Mouse (Mus musculus): ENCODE results near the gene Spata32.
A peak's percentile ranks its signal among the peaks of the same experiment; 100 is the strongest.

Spata32 gene

GRCm38 (mm10) chr11:103173771-103174344, 44.4 kb downstream of the Spata32 start:
- TF ChIP-seq NANOG (IDR thresholded peaks at IDR 0.05; ENCODE audit: borderline replicate concordance, low read length): no peak
- TF ChIP-seq POU5F1 (IDR thresholded peaks at IDR 0.05; ENCODE audit: borderline replicate concordance, low read length): no peak
- Histone ChIP-seq H3K27me3 (ENCODE audit: insufficient read depth, low read length) (peaks cover 50% of the 10 kb centered on the region), H3K36me3 (ENCODE audit: insufficient read depth, low read length) (no peaks in the 10 kb centered on the region), H3K4me1 (replicated peaks; ENCODE audit: low read depth, low read length) (peaks cover 81% of the 10 kb centered on the region), H3K4me3 (replicated peaks; ENCODE audit: low read length) (no peak overlapping the region), H3K9me3 (ENCODE audit: low read length) (no peaks in the 10 kb centered on the region)

GRCm38 (mm10) chr11:103173041-103173770, 45.0 kb downstream of the Spata32 start:
- no peak overlapping the region for H3K4me3 ChIP-seq (replicated peaks; ENCODE audit: low read length)
- H3K9me3 ChIP-seq (ENCODE audit: low read length): no peaks in the 10 kb centered on the region
- TF ChIP-seq POU5F1 (IDR thresholded peaks at IDR 0.05; ENCODE audit: borderline replicate concordance, low read length) (no peak), NANOG (IDR thresholded peaks at IDR 0.05; ENCODE audit: borderline replicate concordance, low read length) (no peak), CTCF (conservative IDR thresholded peaks at IDR 0.05; ENCODE audit: low read length) (no peak)
- peaks cover 75% of the 10 kb centered on the region for H3K4me1 ChIP-seq (replicated peaks; ENCODE audit: low read depth, low read length)
- H3K36me3 ChIP-seq (ENCODE audit: insufficient read depth, low read length): no peaks in the 10 kb centered on the region
- H3K27me3 ChIP-seq (ENCODE audit: insufficient read depth, low read length): peaks cover 50% of the 10 kb centered on the region

GRCm38 (mm10) chr11:103172392-103173040, 45.7 kb downstream of the Spata32 start:
- H3K27me3 ChIP-seq (ENCODE audit: insufficient read depth, low read length): peaks cover 51% of the 10 kb centered on the region

GRCm38 (mm10) chr11:103171703-103172391, 46.4 kb downstream of the Spata32 start:
- peak overlapping the region; percentile 81 for H3K4me3 ChIP-seq (replicated peaks; ENCODE audit: low read length)
- no peaks in the 10 kb centered on the region for H3K36me3 ChIP-seq (ENCODE audit: insufficient read depth, low read length)

More at GRCm38 (mm10) chr11:103172392-103173040, 45.7 kb downstream of the Spata32 start:
- Histone ChIP-seq H3K4me3 (replicated peaks; ENCODE audit: low read length) (no peak overlapping the region), H3K36me3 (ENCODE audit: insufficient read depth, low read length) (no peaks in the 10 kb centered on the region), H3K4me1 (replicated peaks; ENCODE audit: low read depth, low read length) (peaks cover 68% of the 10 kb centered on the region), H3K9me3 (ENCODE audit: low read length) (no peaks in the 10 kb centered on the region)
- TF ChIP-seq NANOG (IDR thresholded peaks at IDR 0.05; ENCODE audit: borderline replicate concordance, low read length) (no peak), CTCF (conservative IDR thresholded peaks at IDR 0.05; ENCODE audit: low read length) (no peak), POU5F1 (IDR thresholded peaks at IDR 0.05; ENCODE audit: borderline replicate concordance, low read length) (no peak)

GRCm38 (mm10) chr11:103171286-103171620, 47.0 kb downstream of the Spata32 start:
- Histone ChIP-seq H3K4me3 (replicated peaks; ENCODE audit: low read length) (peak overlapping the region; percentile 81), H3K4me1 (replicated peaks; ENCODE audit: low read depth, low read length) (peaks cover 55% of the 10 kb centered on the region), H3K9me3 (ENCODE audit: low read length) (no peaks in the 10 kb centered on the region), H3K27me3 (ENCODE audit: insufficient read depth, low read length) (peaks cover 54% of the 10 kb centered on the region), H3K36me3 (ENCODE audit: insufficient read depth, low read length) (no peaks in the 10 kb centered on the region)
- no peak for TF ChIP-seq POU5F1 (IDR thresholded peaks at IDR 0.05; ENCODE audit: borderline replicate concordance, low read length)
- TF ChIP-seq CTCF (conservative IDR thresholded peaks at IDR 0.05; ENCODE audit: low read length): no peak
- TF ChIP-seq NANOG (IDR thresholded peaks at IDR 0.05; ENCODE audit: borderline replicate concordance, low read length): no peak

More at GRCm38 (mm10) chr11:103171703-103172391, 46.4 kb downstream of the Spata32 start:
- peaks cover 61% of the 10 kb centered on the region for H3K4me1 ChIP-seq (replicated peaks; ENCODE audit: low read depth, low read length)
- no peaks in the 10 kb centered on the region for H3K9me3 ChIP-seq (ENCODE audit: low read length)
- TF ChIP-seq POU5F1 (IDR thresholded peaks at IDR 0.05; ENCODE audit: borderline replicate concordance, low read length) (no peak), CTCF (conservative IDR thresholded peaks at IDR 0.05; ENCODE audit: low read length) (no peak)
- peaks cover 54% of the 10 kb centered on the region for H3K27me3 ChIP-seq (ENCODE audit: insufficient read depth, low read length)

GRCm38 (mm10) chr11:103170494-103171285, 47.5 kb downstream of the Spata32 start, which contains the start of gene Fmnl1:
Gene Fmnl1 (plus strand): TSS chr11:103171107.
- H3K4me3 ChIP-seq (replicated peaks; ENCODE audit: low read length): peak within 1 kb of the TSS; percentile 81
- TF ChIP-seq CTCF (conservative IDR thresholded peaks at IDR 0.05; ENCODE audit: low read length) (no peak), POU5F1 (IDR thresholded peaks at IDR 0.05; ENCODE audit: borderline replicate concordance, low read length) (no peak), NANOG (IDR thresholded peaks at IDR 0.05; ENCODE audit: borderline replicate concordance, low read length) (no peak)
- no peaks in the 10 kb centered on the region for H3K36me3 ChIP-seq (ENCODE audit: insufficient read depth, low read length)
- H3K9me3 ChIP-seq (ENCODE audit: low read length): peaks cover 4% of the 10 kb centered on the region
- peaks cover 54% of the 10 kb centered on the region for H3K27me3 ChIP-seq (ENCODE audit: insufficient read depth, low read length)
- H3K4me1 ChIP-seq (replicated peaks; ENCODE audit: low read depth, low read length): peaks cover 49% of the 10 kb centered on the region

GRCm38 (mm10) chr11:103170111-103170493, 48.1 kb downstream of the Spata32 start:
- TF ChIP-seq CTCF (conservative IDR thresholded peaks at IDR 0.05; ENCODE audit: low read length) (no peak), POU5F1 (IDR thresholded peaks at IDR 0.05; ENCODE audit: borderline replicate concordance, low read length) (no peak), NANOG (IDR thresholded peaks at IDR 0.05; ENCODE audit: borderline replicate concordance, low read length) (no peak)
- Histone ChIP-seq H3K36me3 (ENCODE audit: insufficient read depth, low read length) (no peaks in the 10 kb centered on the region), H3K4me1 (replicated peaks; ENCODE audit: low read depth, low read length) (peaks cover 44% of the 10 kb centered on the region), H3K27me3 (ENCODE audit: insufficient read depth, low read length) (peaks cover 54% of the 10 kb centered on the region), H3K9me3 (ENCODE audit: low read length) (peaks cover 4% of the 10 kb centered on the region), H3K4me3 (replicated peaks; ENCODE audit: low read length) (peak overlapping the region; percentile 81)
